Mouse (Mus musculus) heart, postnatal 36 days (tissue): ENCODE measurements around the gene B3galt2. TPM values are rescaled to one million over a fixed set of nuclear protein-coding genes. Genes with fewer than 3 reads are reported as not detected.
A peak's percentile ranks its signal among the peaks of the same experiment; 100 is the strongest.
"Not testable (repeated sequence)": the region's sequence is repeated elsewhere in the genome, so short reads cannot be mapped to it uniquely, and the experiment has no call there.

ENCODE experiments used
- DNase-seq, 2 experiments: peaks; one replicate each; pipeline ENCODE4 v3.0.0; 2021 to 2022
- intact Hi-C: fragments of 180-260 bp; cut with DNase I; formaldehyde crosslinking; loops from one replicate; pipeline ENCODE4 v1.15.1; 2025
- total RNA-seq, 2 experiments: library from RNA; stranded (reverse); gene quantifications; 2 replicates each; pipeline ENCODE4 v1.2.3; 2021

Gene B3galt2
- 1 to 10 TPM; 1.8 to 2.7 TPM for total RNA-seq

DNA sequence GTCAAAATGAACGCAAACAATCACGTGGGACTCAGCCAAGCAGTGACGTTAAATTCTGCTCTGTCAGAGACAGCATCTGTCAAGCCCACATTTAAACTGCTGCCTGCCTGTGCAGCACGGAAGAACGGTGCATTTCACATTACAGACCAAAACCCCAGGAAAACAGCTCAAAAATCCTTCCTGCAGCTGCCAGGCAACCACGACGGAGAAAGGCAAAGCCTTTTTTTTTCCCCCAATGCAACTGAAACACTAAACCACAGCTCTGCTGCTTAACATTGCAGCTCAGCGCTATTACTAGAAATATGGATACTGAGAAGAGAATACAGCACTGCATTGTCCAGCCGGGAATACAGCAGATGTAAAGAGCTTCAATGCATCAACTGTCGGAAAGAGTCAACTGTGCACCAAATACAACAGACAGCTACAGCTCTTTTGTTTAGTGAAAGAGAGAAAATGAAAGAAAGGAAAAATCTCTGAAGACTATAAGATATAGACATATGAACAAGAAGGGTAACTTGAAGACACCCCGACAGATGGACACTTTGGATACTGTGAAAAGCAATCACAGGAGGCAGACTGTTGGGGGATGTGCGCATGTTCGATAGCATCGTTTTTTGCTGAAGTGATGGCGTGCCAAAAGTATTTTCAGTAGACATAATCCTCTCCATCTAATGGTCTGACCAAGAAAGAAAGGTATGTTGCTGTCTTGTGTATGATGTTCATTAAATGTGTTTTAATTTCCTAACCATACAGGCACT is at the start of gene B3galt2:
Gene B3galt2 (plus strand): TSS at position 15 of the 758 bp plus-strand sequence.
- DNase-seq: peak in 1 of 2 experiments; percentile 12

DNA sequence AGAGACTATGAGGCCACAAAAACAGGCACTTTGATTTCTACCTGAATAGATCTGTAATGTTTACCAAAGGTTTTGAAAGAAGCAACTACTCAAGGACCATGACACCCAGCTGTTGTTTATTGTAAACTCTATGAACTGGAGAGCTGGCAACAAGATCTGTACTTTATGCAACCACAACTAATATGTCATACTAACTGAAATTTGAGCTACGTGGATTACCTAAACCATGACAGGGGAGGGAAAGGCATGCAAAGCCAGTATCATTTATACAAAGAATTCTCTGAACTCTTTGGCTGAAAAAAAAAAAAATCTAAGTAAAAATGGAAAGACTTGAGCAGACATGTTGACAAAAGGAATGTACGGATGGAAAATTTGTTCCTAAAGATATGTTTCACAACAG is 43.6 kb upstream of the B3galt2 start:
- DNase-seq: no peak

More for the DNA sequence above, at the start of gene B3galt2:
- intact Hi-C loops: loop anchor here (10.0 kb wide), 1 partner anchor 116 kb away; no protein-coding TSS in a partner anchor

DNA sequence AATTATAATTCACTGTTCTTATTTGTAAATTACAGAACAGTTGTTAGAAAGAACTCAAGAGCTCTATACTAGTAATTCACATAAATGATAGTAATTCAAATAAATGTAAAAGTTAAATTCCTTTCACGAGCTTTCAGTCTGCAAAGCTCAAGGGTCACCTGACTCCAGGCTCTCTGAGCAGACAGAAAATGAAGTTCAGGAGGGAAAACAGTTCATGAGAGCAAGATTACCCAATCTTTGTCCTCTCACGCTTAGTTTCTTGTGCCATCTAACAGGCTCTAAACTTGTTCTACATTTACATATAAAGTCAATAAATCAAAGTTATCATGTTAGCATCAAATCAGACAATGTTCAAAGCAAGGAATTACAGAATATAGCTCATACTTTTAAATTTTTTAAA is 31.6 kb upstream of the B3galt2 start:
- intact Hi-C loops: no loop called here
- DNase-seq: no peak

More for the DNA sequence above, 43.6 kb upstream of the B3galt2 start:
- intact Hi-C loops: no loop called here

DNA sequence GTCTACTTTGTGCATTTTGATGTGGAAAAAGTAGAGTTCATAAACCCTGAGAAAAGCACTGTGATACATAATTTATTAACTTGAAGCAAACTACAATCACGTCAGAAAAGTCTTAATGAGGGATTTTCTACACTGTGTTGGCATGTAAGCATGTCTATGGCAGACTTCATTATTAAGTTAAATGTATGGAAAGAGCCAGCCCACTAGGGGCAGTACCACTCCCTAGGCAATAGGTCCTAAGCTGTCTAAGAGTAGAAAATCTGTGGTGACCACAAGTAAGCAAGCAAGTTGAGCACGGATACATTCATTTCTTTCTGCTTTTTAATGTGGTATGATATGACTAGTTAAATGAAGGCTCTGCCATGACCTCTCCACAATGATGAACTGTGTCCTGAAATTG is 27.6 kb upstream of the B3galt2 start:
- intact Hi-C loops: no loop called here
- DNase-seq: no peak

DNA sequence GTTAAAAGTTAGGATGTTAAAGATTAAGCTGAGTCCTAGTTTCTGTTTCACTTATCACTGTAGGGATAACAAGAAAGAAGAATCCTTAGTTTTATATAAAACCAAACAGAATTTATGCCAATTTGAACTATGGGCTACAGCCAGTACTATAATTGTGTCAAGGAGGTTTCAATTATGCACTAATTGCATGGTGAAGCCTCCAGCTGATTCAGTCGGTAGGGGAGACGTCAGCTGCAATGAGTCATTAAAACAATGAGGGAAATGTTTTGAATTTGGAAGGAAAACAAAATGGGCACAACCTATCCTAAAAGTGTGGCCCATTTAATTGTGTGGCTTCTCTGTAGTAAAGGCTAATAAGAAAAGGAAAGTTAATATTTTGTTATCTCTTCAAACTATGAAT is 20.7 kb upstream of the B3galt2 start:
- intact Hi-C loops: no loop called here
- no peak for DNase-seq

DNA sequence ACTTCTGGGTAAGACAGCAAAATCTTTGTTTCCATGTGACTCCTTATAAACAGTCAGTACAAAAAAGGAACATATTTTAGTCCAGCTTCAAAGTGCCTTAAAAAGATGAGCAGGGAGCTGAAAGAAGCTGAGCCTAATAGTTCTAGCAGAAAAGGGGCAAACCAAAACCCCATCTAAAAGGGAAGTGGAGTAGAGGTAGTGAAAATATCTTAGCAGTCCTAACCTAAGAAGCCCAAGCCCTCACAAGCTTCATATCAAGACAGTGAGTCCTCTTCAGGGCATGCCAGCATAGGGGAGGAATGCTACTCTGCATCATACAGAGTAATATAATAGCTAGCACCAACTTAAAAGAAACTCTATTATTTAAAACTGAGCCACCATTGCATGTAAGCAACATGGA is 18.5 kb upstream of the B3galt2 start:
- intact Hi-C loops: no loop called here
- DNase-seq: no peak

DNA sequence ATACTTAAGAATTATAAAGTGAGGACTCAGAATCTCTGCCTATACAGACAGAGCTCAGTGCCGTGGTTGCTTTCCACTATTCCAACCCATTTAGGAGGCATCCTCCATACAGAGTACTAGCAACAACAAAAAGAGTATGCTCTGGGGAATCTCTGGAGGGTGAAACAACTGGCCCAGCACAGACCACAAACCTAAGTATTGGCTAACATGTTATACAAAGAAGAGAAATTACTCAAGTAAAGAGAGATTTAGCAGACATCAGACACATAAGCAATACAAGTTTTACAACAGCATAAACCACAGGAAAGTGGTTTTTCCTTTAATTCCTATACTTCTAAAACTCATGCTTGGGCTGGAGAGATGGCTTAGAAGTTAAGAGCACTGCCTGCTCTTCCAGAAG is 17.8 kb upstream of the B3galt2 start:
- intact Hi-C loops: no loop called here
- no peak for DNase-seq

DNA sequence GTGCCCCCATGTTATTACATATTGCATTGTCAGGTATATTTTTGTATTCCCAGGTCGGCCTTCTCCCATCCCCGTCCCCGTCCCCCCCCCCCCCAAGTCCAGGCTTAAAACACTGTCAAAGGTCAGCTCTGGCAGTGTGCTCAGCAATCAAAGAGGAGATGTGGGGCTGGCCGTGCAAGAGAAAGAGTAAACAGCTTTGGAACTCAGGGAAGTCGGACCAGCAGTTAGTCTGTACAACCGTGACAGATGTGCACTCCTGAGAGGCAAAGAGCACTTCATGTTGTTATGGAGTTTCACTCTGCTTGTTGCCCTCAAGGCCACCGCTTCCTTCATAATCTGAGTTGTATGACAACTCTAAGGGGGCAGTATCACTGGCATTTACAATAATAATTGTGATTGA is 9.1 kb upstream of the B3galt2 start:
- intact Hi-C loops: no loop called here
- no peak for DNase-seq

DNA sequence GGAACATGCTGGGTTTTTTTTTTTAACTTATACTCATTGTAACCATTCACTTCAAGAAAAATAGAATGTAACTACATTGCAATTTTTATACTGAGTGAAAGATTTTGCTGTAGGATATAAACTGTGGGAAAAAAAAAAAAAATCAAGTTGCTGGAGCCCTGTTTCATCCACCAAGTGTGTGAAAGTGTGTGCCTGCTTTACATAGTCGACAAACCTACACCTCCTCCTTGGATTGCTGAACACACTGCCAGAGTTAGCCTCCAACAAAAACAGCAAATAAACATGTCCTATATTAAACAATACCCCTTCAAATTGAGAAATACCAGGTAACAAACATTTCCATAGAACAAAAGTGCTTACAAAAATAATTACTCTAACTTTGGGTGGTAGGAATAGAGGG is 8.1 kb upstream of the B3galt2 start:
- intact Hi-C loops: no loop called here
- no peak for DNase-seq

DNA sequence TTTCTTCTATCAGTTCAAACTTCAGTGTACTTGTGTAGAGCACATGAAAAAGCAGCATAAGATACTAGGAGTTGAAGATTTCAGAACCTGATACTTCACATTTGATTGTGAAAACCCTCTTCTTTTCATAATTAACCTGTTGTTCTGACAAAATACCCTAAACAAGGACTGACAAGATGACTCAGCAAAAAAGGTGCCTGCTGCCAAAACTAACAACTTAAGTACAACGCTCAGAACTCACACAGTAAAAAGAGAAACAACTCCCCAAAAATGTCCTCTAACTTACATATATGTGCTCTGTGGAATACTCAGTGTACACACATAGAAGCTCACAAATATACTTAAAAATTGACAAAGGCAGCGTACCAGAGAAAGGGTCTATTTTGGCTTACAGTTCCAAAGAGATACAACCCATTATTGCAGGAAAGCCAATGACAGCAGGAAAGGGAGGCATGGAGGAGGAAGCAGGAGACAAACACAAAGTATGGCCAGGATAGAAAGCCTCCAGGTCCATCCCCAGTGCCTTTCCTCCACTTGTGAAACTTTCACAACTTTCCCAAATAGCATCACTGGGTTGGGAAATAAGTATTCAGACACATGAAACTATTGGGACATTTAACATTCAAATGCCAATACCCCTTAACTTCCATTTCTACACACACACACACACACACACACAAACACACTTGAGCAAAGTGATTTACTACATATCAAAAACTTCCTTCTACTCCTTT is 7.4 kb upstream of the B3galt2 start:
- intact Hi-C loops: no loop called here
- DNase-seq: no peak

DNA sequence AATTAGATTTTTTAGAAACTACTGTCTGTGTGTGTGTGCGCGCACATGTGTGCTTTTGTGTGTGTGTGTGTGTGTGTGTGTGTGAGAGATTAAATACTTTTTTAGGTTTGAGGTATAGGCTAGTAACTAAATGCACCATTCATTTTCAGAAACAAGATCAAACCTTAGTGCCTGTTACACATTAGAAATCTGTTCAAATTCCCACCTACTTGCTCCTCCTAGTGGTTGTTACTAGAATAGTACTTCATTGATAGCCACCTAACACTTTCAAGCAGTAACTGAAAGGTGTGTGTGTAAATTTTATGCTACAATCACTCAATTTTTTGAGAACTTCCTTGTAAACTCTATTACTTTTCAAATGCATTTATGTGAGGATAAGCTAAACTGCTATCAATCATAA is 3.8 kb downstream of the B3galt2 start:
- DNase-seq: no peak
- intact Hi-C loops: loop anchor here (1.0 to 10.0 kb wide), 2 partner anchors 119 to 339 kb away; no protein-coding TSS in a partner anchor

DNA sequence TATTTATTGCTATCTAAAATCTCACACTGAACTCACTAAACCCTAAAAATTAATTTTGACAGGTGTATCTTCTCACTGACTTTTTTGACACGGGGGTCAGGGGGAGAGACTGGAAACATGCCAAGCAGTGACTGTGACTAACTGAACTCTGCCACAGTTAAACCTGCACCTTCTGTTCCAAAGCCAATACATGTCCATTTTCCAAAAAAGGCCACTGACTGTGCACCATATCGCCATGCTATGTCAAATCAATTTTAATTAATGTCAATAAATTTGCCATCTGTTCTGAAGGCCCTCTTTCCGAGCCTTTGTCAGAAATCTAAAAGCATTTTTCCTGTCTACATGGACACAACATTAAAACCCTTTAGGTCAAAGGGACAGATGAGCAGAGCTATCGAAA is 4.9 kb downstream of the B3galt2 start:
- intact Hi-C loops: loop anchor here (10.0 kb wide), 1 partner anchor 121 kb away; no protein-coding TSS in a partner anchor
- no peak for DNase-seq

DNA sequence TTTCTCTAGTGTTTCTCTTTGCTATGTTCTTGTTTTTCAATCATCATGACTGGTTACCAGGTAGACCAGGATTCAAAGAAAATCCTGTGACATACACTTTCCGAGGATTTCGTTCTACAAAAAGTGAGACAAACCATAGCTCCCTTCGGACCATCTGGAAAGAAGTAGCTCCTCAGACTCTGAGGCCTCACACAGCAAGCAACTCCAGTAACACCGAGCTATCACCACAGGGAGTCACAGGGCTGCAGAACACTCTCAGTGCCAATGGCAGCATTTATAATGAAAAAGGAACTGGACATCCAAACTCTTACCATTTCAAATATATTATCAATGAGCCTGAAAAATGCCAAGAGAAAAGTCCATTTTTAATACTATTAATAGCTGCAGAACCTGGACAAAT is 5.8 kb downstream of the B3galt2 start:
- intact Hi-C loops: loop anchor here (10.0 kb wide), 1 partner anchor 121 kb away; no protein-coding TSS in a partner anchor
- DNase-seq: no peak

DNA sequence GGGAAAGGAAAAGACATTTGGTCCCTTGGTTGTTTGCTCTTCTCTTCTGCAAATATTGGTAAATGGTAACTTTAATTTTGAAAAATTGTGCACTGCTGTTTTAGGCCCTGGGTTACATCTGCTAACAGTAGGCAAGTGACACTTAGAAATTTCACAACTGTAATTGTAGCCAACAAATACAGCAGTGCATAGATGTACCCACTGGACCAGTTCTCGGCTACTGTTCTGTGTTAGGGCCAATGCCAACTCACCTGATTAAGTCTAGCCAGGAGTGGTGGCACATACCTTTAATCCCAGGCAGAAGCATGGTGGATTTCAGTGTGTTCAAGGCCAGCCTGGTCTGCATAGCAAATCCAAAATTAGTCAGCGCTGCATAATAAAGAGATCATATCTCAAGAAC is 9.9 kb downstream of the B3galt2 start:
- DNase-seq: no peak
- intact Hi-C loops: no loop called here

DNA sequence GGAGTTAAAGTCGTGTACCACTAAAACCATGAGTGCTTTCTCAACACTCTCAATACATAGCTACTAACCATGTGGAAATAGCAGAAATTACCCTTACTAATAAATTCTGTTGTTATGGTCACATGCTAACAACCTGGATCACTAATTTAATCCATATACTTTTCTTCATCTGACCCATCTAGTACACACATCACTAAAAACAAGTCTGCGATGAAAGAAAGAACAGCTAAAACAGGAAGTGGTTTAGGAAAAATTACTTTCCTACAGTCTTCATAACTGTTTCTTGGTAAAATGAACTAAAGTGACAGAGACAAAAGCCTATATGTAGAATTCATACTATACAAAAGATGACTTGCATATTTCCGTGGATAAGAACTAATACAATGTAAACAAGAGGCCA is 13.2 kb downstream of the B3galt2 start:
- intact Hi-C loops: no loop called here
- no peak for DNase-seq

DNA sequence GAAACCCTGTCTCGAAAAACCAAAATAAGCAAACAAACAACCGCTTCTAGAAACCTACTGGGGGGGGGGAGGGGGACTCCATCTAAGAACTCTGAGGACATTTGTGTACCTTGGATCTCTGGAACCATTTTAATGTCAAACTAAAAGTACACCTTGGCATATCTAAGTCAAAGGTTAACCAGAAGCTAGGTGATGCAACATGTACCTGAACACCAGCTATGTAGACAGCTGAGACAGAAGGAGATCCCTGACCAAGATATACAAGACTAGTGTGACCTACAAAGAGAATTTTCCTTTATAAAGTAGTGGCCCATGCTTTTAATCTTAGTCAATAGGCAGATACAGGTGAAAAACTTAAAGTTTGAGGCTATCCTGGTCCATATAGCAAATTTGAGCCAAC is 22.7 kb downstream of the B3galt2 start:
- intact Hi-C loops: no loop called here
- no peak for DNase-seq

DNA sequence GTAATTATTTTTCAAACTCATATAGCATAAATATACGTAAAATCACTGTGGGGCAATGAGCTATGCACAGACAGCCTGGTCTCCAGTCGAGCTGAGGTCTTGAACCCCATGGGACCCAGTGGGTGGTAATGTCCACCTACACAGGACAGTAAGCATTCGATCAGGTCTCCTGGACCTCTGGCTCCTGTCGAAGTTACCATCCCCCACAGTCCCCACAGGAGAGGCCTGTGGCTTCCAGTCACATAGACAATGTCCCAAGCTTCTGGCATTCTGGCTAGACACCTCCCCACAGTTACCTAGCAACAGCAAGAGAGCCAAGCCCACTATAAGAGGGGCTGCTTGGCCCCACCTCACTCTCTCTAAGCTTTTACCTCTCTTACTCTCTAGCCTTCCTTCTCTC is 24.3 kb downstream of the B3galt2 start:
- not testable (repeated sequence) for DNase-seq

DNA sequence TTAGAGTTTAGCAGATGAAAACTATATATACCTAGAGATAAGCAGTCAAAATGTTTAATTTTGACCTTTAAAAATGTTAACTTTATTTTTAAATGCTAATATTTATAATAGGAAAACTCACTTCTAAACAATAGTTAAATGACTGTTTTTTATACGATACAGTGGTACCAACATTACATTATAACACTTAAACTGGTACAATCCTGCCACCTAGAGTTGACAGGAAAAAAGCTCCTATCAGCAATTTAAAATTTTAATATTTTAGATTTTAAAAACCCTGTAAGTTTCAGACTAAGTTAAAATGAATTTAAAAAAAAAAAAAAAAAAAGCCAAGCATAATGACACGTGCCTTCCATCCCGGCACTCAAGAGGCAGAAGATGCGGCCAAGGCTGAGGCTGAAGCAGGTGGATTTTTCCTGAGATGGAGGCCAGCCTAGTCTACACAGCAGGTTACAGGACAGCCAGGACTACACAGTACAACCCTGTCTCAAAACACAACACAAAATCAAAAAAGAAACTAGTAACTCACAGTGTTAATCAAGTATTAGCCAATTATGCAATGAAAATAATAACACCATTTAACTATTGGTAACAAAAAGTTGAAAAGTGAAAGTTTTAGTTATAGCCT is 35.4 kb downstream of the B3galt2 start:
- intact Hi-C loops: no loop called here
- no peak for DNase-seq

More for the DNA sequence above, 24.3 kb downstream of the B3galt2 start:
- intact Hi-C loops: not testable (repeated sequence)

DNA sequence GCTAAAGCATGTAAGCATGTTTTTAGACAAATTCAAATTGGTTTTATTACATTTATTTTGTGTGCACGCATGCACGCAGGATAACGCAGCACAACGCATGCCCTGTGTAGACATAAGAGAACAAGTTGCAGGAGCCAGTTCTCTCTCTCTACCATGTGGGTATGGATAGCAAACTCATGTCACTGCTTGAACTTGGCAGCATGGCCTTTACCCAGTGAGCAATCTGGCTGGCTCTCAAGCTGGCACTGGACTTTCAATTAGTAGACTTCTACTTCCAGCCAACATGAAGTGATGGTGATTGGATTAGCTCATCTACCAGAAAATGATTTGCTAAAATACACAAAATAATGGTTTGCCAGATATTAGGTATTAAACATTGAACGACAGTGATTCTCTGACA is 40.6 kb downstream of the B3galt2 start:
- peak; percentile 20 to 27 for DNase-seq
- intact Hi-C loops: no loop called here

DNA sequence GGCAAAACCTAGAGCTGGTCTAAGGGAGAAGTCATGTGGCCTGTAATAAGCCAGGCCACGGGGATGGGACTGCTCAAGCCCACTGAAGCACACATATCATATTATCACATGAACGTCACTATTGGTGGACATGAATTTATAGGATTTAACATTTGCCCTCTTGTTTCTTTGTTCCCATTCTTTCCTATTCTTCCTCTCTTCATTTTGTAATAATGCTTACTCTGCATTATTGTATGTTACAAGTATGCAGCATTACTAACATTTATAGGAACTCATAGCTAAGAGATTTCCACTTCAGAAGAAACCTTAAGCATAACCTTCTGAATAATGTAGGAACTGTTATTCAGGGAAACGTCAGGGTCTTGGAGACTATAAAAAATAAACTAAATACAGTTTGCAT is 44.4 kb downstream of the B3galt2 start:
- no peak for DNase-seq
- intact Hi-C loops: no loop called here

DNA sequence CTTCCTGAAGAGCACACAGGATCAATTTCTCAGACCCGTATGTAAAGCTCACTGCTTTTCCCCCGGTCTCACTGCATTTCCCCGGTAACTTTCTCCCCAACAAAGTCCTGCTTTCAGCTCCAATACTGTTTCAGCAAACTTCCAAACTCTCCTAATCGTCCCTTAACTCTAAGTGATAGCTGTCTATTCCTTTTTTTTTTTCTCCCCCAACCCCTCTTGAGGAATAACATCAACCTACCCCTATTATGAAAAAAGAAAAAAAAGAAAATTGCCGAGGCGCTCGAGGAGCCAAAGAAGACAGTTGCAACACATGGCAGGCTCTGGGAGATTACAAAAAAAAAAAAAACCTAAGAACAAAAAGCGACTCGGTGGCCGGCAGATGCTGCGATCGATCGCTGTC is 61.3 kb downstream of the B3galt2 start:
- DNase-seq: no peak
- intact Hi-C loops: loop anchor here (1.0 to 5.0 kb wide), 2 partner anchors 76 to 301 kb away; partner anchors contain the start of genes Rgs2, Trove2 and Uchl5
